Mouse (Mus musculus): Measurements from ENCODE around the gene Shisa4. TPM values are rescaled to one million over a fixed set of nuclear protein-coding genes. Genes with fewer than 3 reads are reported as not detected.

Shisa4 gene
- 0.03 and 0.18 TPM in 2 replicates for polyA plus RNA-seq (2012)

DNA sequence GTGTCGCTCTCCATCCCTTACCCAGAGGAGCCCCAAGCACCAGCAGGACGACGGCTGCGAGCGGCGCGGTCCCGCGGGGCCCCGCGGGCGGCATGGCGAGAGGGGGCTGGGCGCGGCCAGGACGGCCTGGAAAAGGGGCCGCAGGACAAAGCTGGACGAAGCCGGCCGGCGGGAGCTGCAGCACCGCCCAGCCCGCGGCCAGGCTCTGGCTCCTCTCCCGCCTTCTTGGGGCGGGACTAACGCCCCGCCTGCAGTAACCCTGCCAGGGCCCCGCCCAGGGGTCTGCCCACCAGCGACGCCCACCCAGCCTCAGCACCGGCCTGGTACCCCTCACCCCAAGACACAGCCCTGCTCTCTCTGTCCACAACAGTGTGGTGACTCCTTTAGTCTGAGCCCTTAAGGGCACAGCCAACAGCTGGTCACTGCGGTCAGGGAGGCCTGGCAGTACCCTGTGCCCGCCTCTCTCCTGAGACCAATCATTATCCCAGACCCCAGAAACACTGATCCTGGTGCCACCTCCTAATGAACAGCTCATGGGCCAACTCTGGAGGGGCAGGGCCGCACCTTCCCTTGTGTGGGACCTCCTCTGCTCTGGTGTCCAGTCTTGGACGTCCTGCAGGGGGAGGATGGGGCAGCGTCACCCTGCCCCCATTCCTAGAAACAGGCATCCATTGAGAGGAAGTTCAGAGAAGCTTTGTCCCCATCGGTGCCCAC lies at the start of gene Shisa4:
TSS of gene Shisa4 (minus strand) at position 370 of the 714 bp plus-strand sequence.

GRCm38 (mm10) chr1:135324571-135324970 lies 50.5 kb downstream of the Shisa4 start, which contains the start of gene Lmod1:
Gene Lmod1, plus strand, starts transcription at chr1:135324807.

Other genes starting within 250 kb of the Shisa4 start
- gene Ptpn7, start 242.5 kb downstream of the Shisa4 start, polyA plus RNA-seq (2012): 136 and 153 TPM in 2 replicates
- 68.3 and 85.1 TPM in 2 replicates for gene Arl8a, start 228.4 kb downstream of the Shisa4 start, polyA plus RNA-seq (2012)
- not detected in 2 replicates for gene Gpr37l1, start 207.6 kb downstream of the Shisa4 start, polyA plus RNA-seq (2012)
- gene Elf3, start 116.7 kb downstream of the Shisa4 start, polyA plus RNA-seq (2012): 0.05 and 0.15 TPM in 2 replicates
- gene Rnpep, start 91.2 kb downstream of the Shisa4 start, polyA plus RNA-seq (2012): 83.0 and 119 TPM in 2 replicates
- gene Timm17a, start 61.5 kb downstream of the Shisa4 start, polyA plus RNA-seq (2012): 0.67 and 1.7 TPM in 2 replicates
- not detected in 2 replicates for gene Lmod1, start 50.4 kb downstream of the Shisa4 start, polyA plus RNA-seq (2012)
- gene Ipo9, start 55.3 kb upstream of the Shisa4 start, polyA plus RNA-seq (2012): 15.5 and 15.8 TPM in 2 replicates
- gene Nav1, start 232.1 kb upstream of the Shisa4 start, polyA plus RNA-seq (2012): 8.8 and 10.4 TPM in 2 replicates

Data from megakaryocyte-erythroid progenitor cell, adult 5 weeks (primary cell).